Mouse (Mus musculus) small intestine, adult 2 months (tissue): ENCODE data around the gene Asic4.

Experiments
- CTCF ChIP-seq: fragments of 200-500 bp; IDR thresholded peaks from 2 replicates; pipeline ENCODE4 v1.5.1; 2012; ENCODE audit warnings: low read depth, mild to moderate bottlenecking, control low read depth, inconsistent platforms, low read length, moderate library complexity, mixed read lengths; ENCODE audit not compliant: insufficient replicate concordance, insufficient read length; ENCODE audit errors: extremely low read depth
- POLR2A ChIP-seq: fragments of 200-500 bp; IDR thresholded peaks from 2 replicates; pipeline ENCODE4 v1.6.1; 2012; ENCODE audit warnings: low read depth, mild to moderate bottlenecking, control low read depth, inconsistent platforms, low read length, moderate library complexity

- TF ChIP-seq POLR2A (no peak), CTCF (peak; percentile 73; the same call in 1 of the 2 replicates)
Measured at GRCm38 (mm10) chr1:75494878-75495548, 44.8 kb downstream of the Asic4 start.
